Mouse (Mus musculus) heart, embryonic 12.5 days (tissue): ENCODE results near the gene Olfr1106. TPM values are rescaled to one million over a fixed set of nuclear protein-coding genes. Genes with fewer than 3 reads are reported as not detected.

Source experiments
- ATAC-seq: fragments of 200-750 bp; cut with Nextera tagmentation; 2 replicates; pipeline ENCODE4 v1.8.0; 2017; ENCODE audit warnings: moderate TSS enrichment, moderate library complexity; ENCODE audit not compliant: insufficient number of reproducible peaks, low FRiP score
- H3K27ac ChIP-seq: fragments of 300-500 bp; sonication (generic); 2 replicates; pipeline ENCODE4 v1.5.1; 2016; ENCODE audit warnings: mild to moderate bottlenecking, moderate library complexity; ENCODE audit not compliant: poor library complexity, severe bottlenecking
- H3K27me3 ChIP-seq: fragments of 300-500 bp; sonication (generic); replicated peaks from 2 replicates; pipeline ENCODE4 v1.6.1; 2016; ENCODE audit warnings: mild to moderate bottlenecking, moderate library complexity
- H3K36me3 ChIP-seq: fragments of 300-500 bp; sonication (generic); 2 replicates; pipeline ENCODE4 v1.6.1; 2016; ENCODE audit warnings: mild to moderate bottlenecking, moderate library complexity
- H3K4me1 ChIP-seq: fragments of 300-500 bp; sonication (generic); replicated peaks from 2 replicates; pipeline ENCODE4 v1.6.1; 2016; ENCODE audit warnings: mild to moderate bottlenecking
- H3K4me2 ChIP-seq: fragments of 300-500 bp; sonication (generic); 2 replicates; pipeline ENCODE4 v1.6.1; 2016; ENCODE audit warnings: mild to moderate bottlenecking, moderate library complexity
- H3K4me3 ChIP-seq: fragments of 300-500 bp; sonication (generic); 2 replicates; pipeline ENCODE4 v1.5.1; 2016; ENCODE audit warnings: mild to moderate bottlenecking
- H3K9ac ChIP-seq: fragments of 300-500 bp; sonication (generic); 2 replicates; pipeline ENCODE4 v1.6.1; 2016; ENCODE audit warnings: mild to moderate bottlenecking, moderate library complexity
- H3K9me3 ChIP-seq: fragments of 300-500 bp; sonication (generic); replicated peaks from 2 replicates; pipeline ENCODE4 v1.6.1; 2016; ENCODE audit warnings: mild to moderate bottlenecking, moderate library complexity
- WGBS: fragments of 180-500 bp; shearing (Covaris S2); methylation state at CpG from one replicate; pipeline ENCODE4 v1.1.7; 2016; 5-methylcytosine and 5-hydroxymethylcytosine counted together
- polyA plus RNA-seq: library from polyadenylated mRNA; unstranded; fragments of >200 nt; fragmentation: Nextera tagmentation; extraction: Ambion mirVana; gene quantifications from 2 replicates; pipeline ENCODE4 v1.2.1, GENCODE M21; 2016

Olfr1106 gene
- not detected in 2 replicates for polyA plus RNA-seq

- H3K27ac ChIP-seq, result no peak within 1 kb of the TSS
- no peak within 1 kb of the TSS for H3K4me2 ChIP-seq
- no peaks in the 10 kb centered on the region for H3K9me3 ChIP-seq
- no peak within 1 kb of the TSS for H3K9ac ChIP-seq
- H3K36me3 ChIP-seq, result no peaks in the 10 kb centered on the region
- H3K27me3 ChIP-seq, result no peaks in the 10 kb centered on the region
- 60% methylated on average over 1 of the region's 1 CpGs for WGBS
- no peaks in the 10 kb centered on the region for H3K4me1 ChIP-seq
- H3K4me3 ChIP-seq, result no peak within 1 kb of the TSS
- ATAC-seq, result no peak
These were observed at the start of gene Olfr1106 for GRCm38 (mm10) chr2:87052173-87052572. Gene Olfr1106, minus strand, starts transcription at chr2:87052273.

DNA sequence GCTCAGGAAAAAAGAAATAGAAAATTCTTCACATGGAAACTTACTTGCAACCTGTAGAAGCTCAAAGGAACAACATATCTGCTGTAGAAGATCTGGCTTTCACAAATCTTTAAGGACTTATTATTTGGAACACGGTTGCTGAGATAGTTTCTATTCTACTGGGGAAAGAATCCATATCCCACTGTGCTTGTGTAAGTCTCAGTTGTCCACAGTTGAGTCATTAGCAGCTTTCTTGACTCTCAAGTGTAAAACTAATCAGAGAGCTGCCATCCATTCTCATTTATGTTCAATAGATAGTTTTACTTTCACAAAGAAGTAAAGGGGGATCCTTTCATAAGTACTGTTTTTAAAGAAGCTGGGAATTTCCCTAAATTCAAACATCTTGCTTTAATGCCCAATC lies 43.8 kb upstream of the Olfr1106 start, which contains the start of gene Olfr1109:
Gene Olfr1109, minus strand, starts transcription at position 101 of the 400 bp plus-strand sequence.
- WGBS, result 74% methylated on average over 1 of the region's 1 CpGs

DNA sequence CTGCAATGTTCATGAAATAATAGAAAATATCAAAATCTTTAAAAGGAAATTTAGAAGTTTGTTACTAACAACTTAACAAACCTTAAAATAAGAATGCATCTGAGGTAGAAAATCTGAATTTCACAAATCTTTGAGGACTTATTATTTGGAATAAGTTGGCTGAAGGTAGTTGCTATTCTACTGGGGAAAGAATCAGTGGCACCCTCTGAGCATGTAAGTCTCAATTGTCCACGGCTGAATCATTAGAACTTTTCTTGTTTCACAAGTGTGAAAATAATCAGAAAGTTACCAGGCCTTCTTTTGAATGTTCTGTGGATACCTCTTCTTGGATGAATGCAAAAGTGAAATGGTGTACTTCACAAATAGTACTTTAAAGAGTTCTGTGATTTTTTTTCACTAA lies 23.6 kb upstream of the Olfr1106 start, which contains the start of gene Olfr1107:
Gene Olfr1107, minus strand, starts transcription at position 101 of the 400 bp plus-strand sequence.
- no peak within 1 kb of the TSS for H3K9ac ChIP-seq
- no peak within 1 kb of the TSS for H3K4me3 ChIP-seq
- H3K27ac ChIP-seq, result no peak within 1 kb of the TSS
- no peaks in the 10 kb centered on the region for H3K9me3 ChIP-seq
- no peaks in the 10 kb centered on the region for H3K4me1 ChIP-seq
- no peaks in the 10 kb centered on the region for H3K36me3 ChIP-seq
- no peaks in the 10 kb centered on the region for H3K27me3 ChIP-seq
- H3K4me2 ChIP-seq, result no peak within 1 kb of the TSS
- ATAC-seq, result no peak
- 67% methylated on average over 1 of the region's 1 CpGs for WGBS

More for the DNA sequence above, 43.8 kb upstream of the Olfr1106 start, which contains the start of gene Olfr1109:
- Histone ChIP-seq H3K27ac (no peak within 1 kb of the TSS), H3K27me3 (no peaks in the 10 kb centered on the region), H3K4me2 (no peak within 1 kb of the TSS), H3K4me1 (no peaks in the 10 kb centered on the region), H3K36me3 (no peaks in the 10 kb centered on the region), H3K9me3 (no peaks in the 10 kb centered on the region), H3K9ac (no peak within 1 kb of the TSS), H3K4me3 (no peak within 1 kb of the TSS)
- ATAC-seq, result no peak

DNA sequence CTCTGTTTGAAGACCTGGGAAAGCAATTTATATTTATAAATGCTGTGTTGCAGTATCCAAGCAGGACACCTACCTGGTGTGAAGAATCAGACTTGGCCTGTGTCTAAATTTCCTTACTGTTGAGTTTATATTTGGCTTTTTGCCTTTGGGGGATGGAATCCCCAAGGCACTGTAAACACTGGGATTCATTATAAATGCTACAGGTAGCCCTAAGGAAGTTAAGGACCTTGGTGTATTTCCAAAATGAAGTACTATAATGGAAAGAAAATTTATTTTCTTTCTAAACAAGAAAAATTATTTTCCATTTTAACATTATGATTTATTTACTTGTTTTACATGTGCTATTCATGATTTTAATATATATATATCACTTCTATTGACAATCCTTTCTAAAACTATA lies 15.6 kb downstream of the Olfr1106 start, which contains the start of gene Olfr1105:
Gene Olfr1105, minus strand, starts transcription at position 101 of the 400 bp plus-strand sequence.
- Histone ChIP-seq H3K9ac (no peak within 1 kb of the TSS), H3K4me2 (no peak within 1 kb of the TSS), H3K27me3 (no peaks in the 10 kb centered on the region), H3K36me3 (no peaks in the 10 kb centered on the region), H3K4me1 (no peaks in the 10 kb centered on the region), H3K4me3 (no peak within 1 kb of the TSS), H3K27ac (no peak within 1 kb of the TSS), H3K9me3 (no peaks in the 10 kb centered on the region)
- ATAC-seq, result no peak

DNA sequence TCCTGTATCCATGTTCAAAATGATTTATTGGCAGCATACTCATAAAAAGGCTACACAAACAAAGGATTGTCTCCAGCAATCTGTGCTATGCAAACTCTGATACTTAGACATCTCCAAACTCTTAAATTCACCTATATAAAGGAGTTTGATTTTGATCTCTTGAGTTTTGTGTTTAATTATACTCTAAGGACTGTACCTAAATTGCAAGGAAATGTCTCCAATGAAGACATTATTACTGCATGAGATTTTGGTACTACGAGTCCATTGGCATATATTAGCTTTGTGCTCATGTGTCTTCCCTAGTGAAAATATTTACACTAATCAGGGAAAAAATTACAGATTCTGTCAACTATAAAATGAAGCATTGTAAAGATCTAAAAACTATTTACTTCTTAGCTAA lies 25.1 kb downstream of the Olfr1106 start, which contains the start of gene Olfr1104:
Gene Olfr1104, minus strand, starts transcription at position 101 of the 400 bp plus-strand sequence.
- no peaks in the 10 kb centered on the region for H3K9me3 ChIP-seq
- no peak within 1 kb of the TSS for H3K4me2 ChIP-seq
- WGBS, result 82% methylated on average over 1 of the region's 1 CpGs
- H3K9ac ChIP-seq, result no peak within 1 kb of the TSS
- H3K27me3 ChIP-seq, result no peaks in the 10 kb centered on the region
- no peak within 1 kb of the TSS for H3K27ac ChIP-seq
- no peaks in the 10 kb centered on the region for H3K4me1 ChIP-seq
- no peak within 1 kb of the TSS for H3K4me3 ChIP-seq
- H3K36me3 ChIP-seq, result no peaks in the 10 kb centered on the region
- ATAC-seq, result no peak

- H3K27ac ChIP-seq, result no peak within 1 kb of the TSS
- no peak within 1 kb of the TSS for H3K4me3 ChIP-seq
- no peak within 1 kb of the TSS for H3K4me2 ChIP-seq
- no peaks in the 10 kb centered on the region; the same call in 1 of the 2 replicates for H3K9me3 ChIP-seq
- no peak for ATAC-seq
- H3K27me3 ChIP-seq, result no peaks in the 10 kb centered on the region
- H3K4me1 ChIP-seq, result no peaks in the 10 kb centered on the region
- no peaks in the 10 kb centered on the region for H3K36me3 ChIP-seq
- H3K9ac ChIP-seq, result no peak within 1 kb of the TSS
These were observed 54.0 kb downstream of the Olfr1106 start, which contains the start of gene Olfr1102 for GRCm38 (mm10) chr2:86998098-86998497. Gene Olfr1102, plus strand, starts transcription at chr2:86998398.

Other genes with a start within 250 kb of the Olfr1106 start
- gene Olfr141, start 242.3 kb downstream of the Olfr1106 start, polyA plus RNA-seq, result not detected in 2 replicates
- not detected in 2 replicates for gene Olfr1094, start 227.6 kb downstream of the Olfr1106 start, polyA plus RNA-seq
- gene Olfr1095, start 200.6 kb downstream of the Olfr1106 start, polyA plus RNA-seq, result not detected in 2 replicates
- gene Gm13723, start 177.5 kb downstream of the Olfr1106 start, polyA plus RNA-seq, result not detected in 2 replicates
- not detected in 2 replicates for gene Olfr1097, start 160.1 kb downstream of the Olfr1106 start, polyA plus RNA-seq
- not detected in 2 replicates for gene Olfr1098, start 127.7 kb downstream of the Olfr1106 start, polyA plus RNA-seq
- not detected in 2 replicates for gene Olfr1099, start 91.6 kb downstream of the Olfr1106 start, polyA plus RNA-seq
- not detected in 2 replicates for gene Olfr1100, start 72.3 kb downstream of the Olfr1106 start, polyA plus RNA-seq
- gene Olfr1101, start 61.1 kb downstream of the Olfr1106 start, polyA plus RNA-seq, result not detected in 2 replicates
- not detected in 2 replicates for gene Olfr1102, start 53.9 kb downstream of the Olfr1106 start, polyA plus RNA-seq
- gene Olfr1104, start 25.2 kb downstream of the Olfr1106 start, polyA plus RNA-seq, result not detected in 2 replicates
- gene Olfr1105, start 15.7 kb downstream of the Olfr1106 start, polyA plus RNA-seq, result not detected in 2 replicates
- not detected in 2 replicates for gene Olfr1107, start 23.5 kb upstream of the Olfr1106 start, polyA plus RNA-seq
- gene Olfr1109, start 43.7 kb upstream of the Olfr1106 start, polyA plus RNA-seq, result not detected in 2 replicates
- gene Olfr259, start 62.3 kb upstream of the Olfr1106 start, polyA plus RNA-seq, result not detected in 2 replicates
- gene Olfr1110, start 88.0 kb upstream of the Olfr1106 start, polyA plus RNA-seq, result not detected in 2 replicates
- not detected in 2 replicates for gene Olfr1111, start 100.4 kb upstream of the Olfr1106 start, polyA plus RNA-seq
- gene Olfr1112, start 135.5 kb upstream of the Olfr1106 start, polyA plus RNA-seq, result not detected in 2 replicates
- not detected in 2 replicates for gene Olfr1113, start 156.7 kb upstream of the Olfr1106 start, polyA plus RNA-seq
- not detected in 2 replicates for gene Olfr1115, start 195.7 kb upstream of the Olfr1106 start, polyA plus RNA-seq
- gene Olfr1116, start 215.3 kb upstream of the Olfr1106 start, polyA plus RNA-seq, result not detected in 2 replicates